ENCODE assay signal across 1 mouse cellular context in the genomic region with DNA sequence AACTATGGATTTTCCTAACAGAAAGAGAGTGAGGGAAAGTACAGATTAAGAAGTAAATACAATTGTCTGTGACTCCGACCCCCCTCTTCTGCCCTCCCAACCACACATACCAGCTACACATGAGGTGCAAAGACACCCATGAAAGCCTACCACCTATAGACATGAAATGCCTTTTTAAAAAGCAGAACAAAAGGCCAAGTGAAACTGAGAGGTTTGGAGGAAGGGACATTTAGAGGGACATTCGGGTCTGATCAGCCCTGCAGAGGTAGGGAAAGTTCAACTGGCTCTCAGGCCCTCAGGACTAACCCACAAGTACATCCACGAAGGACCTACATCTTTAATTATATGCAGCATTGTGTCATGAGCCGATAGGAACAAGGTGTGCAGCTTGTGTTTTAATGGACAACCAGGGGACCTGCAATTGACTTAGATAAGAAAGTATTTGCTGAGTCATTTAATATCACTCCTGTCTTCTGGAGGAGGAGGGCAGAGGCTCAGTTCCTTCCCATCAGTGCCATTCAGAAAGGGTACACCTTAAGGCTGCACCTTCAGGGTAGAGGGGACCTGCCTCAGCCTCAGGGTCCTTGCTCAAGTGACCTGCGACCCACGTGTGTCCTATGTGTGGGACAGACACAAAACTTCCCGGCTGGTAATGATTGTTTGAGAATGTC.
TF ChIP-seq lines count a peak whose summit lies in the region.

No protein-coding gene starts in this region.

TF ChIP-seq in MEL, 35 proteins besides CTCF, POLR2A, EP300 and RAD21:
- no peak for TF ChIP-seq UBTF (IDR thresholded peaks at IDR 0.05; ENCODE audit: borderline replicate concordance, insufficient read depth, low read depth, low read length)
- 0 out of 2 replicates have a peak, but pooled peaks have one; percentile 44 for TF ChIP-seq MAFK (IDR thresholded peaks at IDR 0.05; ENCODE audit: borderline replicate concordance, low read depth, low read length)
- no peak for TF ChIP-seq ETS1 (IDR thresholded peaks at IDR 0.05; ENCODE audit: low read depth, low read length)
- no peak for TF ChIP-seq MXI1 (IDR thresholded peaks at IDR 0.05; ENCODE audit: low read depth, low read length)
- 0 out of 2 replicates have a peak, but pooled peaks have one; percentile 16 for TF ChIP-seq GATA1 (IDR thresholded peaks at IDR 0.05; ENCODE audit: low read depth, low read length)
TF ChIP-seq in MEL: peak in this region for 2.
